Mouse (Mus musculus) right cerebral cortex, postnatal 14 days (tissue): ENCODE data around the gene Prr19.
A peak's percentile ranks its signal among the peaks of the same experiment; 100 is the strongest.

ENCODE experiments used
- DNase-seq: peaks from one replicate; pipeline ENCODE4 v3.0.0; 2022

Gene Prr19

DNA sequence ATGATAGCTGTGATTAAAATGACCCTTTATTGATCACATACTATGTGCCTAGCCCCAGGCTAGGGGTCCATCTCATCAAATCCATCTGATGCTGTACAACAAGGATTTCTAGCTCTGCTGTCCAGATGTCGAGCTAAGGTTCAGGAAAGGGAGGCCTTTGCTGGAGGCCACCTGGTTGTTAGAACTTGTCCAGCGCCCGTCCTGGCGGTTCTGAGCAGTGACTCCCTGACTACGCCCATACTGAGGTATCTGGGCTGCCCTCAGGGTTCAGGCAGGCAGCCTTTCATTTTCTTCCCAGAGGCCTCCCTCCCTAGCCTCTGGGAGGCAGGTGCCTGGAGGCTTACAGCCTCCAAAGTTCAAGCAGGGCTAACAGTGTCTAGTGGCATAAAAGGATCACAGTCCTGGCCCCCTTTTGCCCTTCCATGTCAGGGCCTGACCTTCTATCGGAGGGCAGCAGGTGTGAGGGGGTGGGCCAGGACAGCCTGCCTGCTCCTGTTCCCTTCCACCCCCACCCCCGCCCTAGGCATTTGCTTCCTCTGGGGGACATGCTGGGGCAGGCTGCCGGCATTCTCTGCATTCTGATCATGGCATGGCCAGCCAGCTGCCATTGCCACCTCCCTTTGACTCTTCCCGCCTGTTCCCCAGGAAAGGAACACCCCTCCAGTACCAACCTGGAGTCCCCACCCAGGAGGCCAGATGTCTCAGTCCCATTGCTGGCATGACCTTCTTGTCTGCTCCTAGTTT, 25.5 kb upstream of the Prr19 start:
- DNase-seq: no peak

DNA sequence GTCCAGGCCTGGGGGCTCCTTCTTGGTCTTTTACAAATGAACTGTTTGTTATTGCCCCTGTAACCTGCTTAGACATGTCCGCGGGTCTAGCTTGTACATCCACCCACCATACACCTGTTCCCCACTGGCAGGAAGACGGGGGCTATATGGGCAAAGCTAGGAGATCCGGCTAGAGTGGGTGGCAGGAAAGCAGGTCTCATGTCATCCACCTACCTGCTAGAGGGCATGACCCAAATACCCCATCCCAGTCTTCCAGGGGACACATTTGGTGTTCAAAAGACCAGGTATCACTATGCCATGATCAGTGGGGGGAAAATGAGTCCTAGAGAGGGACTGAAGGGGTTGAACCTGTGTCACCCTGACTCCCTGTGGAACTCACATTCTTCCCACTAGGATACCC, 23.8 kb upstream of the Prr19 start:
- DNase-seq: no peak

DNA sequence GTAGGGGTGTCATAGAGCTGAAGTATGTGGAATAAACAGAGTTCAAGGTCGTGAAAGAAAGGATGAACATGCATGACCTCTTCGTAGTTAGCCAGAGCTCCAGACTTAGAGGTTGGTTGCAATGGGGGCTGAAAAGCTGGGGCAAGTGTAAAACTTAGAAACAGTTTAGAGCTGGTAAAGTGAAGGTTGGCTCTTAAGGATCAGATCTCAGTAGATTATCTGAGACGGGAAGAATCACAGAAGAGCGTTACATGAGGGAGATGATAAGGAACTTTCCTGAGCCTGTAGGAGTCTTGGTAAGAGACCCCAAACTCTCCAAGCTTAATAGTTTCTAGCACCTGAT, 23.2 kb upstream of the Prr19 start:
- no peak for DNase-seq

- peak; percentile 83 for DNase-seq
These were observed 22.7 kb upstream of the Prr19 start for GRCm38 (mm10) chr7:25278341-25279075.

- peak; percentile 95 for DNase-seq
These were observed 21.9 kb upstream of the Prr19 start for GRCm38 (mm10) chr7:25279076-25279860.

GRCm38 (mm10) chr7:25279861-25280791, 21.1 kb upstream of the Prr19 start:
- DNase-seq: no peak

DNA sequence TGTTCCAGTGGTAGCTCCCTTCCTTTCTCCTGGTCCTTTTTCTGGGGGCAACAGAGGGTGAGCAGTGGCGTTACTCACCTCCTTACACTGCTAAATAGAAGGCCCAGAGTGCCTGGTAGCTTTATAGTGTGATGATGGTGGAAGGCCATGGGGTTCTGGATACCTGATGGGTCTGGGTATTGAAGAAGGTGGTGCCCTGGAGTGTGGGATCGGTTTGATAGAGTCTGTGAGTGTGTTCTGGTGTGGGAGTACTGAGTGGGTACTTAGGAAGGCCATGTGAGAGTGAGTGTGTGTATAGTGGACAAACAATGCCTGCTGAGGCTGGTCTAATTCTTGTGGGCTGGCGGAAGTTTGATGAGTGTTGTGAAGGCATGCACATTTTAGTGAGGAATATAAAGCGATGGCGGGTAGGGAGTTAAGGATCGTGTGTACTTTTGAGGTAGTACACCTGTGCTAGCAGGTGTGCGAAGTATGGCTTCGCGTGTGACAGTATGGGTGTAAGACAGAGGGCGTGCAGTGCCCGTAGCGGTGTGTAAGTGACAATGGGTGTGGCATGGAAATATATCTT, 20.0 kb upstream of the Prr19 start:
- no peak for DNase-seq

- peak; percentile 98 for DNase-seq
These were observed 19.2 kb upstream of the Prr19 start for GRCm38 (mm10) chr7:25281734-25282601.

DNA sequence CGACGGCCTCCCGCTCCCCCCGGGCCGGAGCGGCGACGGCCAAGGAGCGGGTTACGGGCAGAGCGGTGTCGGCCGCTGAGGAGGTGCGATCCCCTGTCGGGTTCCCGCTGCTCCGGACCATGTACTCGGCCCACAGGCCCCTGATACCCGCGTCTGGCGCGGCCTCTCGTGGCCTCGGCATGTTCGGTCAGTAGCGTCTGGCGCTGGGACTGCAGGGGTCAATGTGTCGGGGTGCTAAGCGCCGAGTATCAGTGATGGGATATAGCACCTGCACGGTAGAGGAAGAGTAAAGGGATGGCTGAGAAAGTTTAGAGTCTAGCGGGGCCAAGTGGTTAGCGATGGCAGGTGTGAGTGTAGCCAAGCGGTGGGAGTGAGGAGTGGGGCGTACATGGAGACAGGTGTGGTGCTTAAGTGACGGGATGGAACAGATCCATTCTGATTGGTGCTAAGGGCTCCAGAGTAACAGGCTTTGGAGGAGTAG, 18.4 kb upstream of the Prr19 start:
- DNase-seq: no peak

- DNase-seq: no peak
These were observed 17.6 kb upstream of the Prr19 start for GRCm38 (mm10) chr7:25283637-25284036.

DNA sequence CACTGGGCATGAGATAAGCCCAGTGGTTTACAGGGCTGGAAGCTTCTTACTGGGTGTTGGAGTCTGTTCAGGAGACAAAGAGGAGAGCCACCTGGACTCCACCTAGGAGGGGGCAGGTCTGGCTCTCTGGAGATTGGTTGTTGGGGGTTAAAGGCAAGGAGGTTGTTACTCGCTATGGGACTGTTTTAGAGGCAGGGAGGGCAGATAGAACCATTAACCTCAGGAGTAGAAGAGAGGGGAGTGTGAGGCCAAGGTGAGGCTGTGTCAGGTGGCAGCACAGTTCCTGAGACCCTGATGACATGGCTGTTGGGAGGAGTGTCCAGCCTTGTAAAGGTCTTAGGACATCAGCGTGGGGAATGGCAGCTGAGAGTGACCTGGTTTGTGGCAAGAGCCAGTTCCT, 17.0 kb upstream of the Prr19 start:
- DNase-seq: no peak

GRCm38 (mm10) chr7:25284766-25285165, 16.4 kb upstream of the Prr19 start:
- peak; percentile 51 for DNase-seq

GRCm38 (mm10) chr7:25285511-25286238, 15.5 kb upstream of the Prr19 start:
- DNase-seq: no peak

DNA sequence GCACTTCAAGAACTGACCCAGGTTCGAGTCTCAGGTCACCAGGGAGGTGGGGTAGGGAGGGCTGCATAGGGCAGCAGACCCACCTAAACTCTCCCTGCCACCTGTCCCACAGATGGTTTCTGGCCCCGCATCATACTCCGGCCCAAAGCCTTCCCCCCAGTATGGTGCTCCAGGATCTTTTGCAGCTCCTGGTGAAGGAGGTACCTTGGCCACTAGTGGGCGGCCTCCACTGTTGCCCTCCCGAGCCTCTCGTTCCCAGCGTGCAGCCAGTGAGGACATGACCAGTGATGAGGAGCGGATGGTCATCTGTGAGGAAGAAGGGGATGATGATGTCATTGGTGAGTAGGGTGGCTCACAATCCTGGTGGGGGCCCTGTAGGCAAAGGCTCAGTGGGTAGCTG, 14.2 kb upstream of the Prr19 start:
- no peak for DNase-seq

DNA sequence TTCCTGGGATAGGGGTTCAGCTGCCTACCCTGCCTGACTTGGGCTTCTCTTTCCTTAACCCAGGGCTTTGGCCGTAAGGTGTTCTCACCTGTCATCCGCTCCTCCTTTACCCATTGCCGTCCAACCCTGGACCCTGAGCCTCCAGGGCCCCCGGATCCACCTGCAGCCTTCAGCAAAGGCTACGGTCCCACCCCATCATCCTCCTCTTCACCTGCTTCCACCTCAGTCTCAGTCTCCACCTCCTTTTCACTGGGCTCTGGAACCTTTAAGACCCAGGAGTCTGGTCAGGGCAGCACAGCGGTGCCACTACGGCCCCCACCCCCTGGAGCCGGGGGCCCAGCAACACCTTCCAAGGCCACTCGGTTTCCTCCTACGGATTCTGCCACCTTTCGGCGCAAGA, 13.2 kb upstream of the Prr19 start:
- DNase-seq: no peak

GRCm38 (mm10) chr7:25288721-25289120, 12.5 kb upstream of the Prr19 start:
- DNase-seq: no peak

GRCm38 (mm10) chr7:25289925-25290324, 11.3 kb upstream of the Prr19 start:
- no peak for DNase-seq

DNA sequence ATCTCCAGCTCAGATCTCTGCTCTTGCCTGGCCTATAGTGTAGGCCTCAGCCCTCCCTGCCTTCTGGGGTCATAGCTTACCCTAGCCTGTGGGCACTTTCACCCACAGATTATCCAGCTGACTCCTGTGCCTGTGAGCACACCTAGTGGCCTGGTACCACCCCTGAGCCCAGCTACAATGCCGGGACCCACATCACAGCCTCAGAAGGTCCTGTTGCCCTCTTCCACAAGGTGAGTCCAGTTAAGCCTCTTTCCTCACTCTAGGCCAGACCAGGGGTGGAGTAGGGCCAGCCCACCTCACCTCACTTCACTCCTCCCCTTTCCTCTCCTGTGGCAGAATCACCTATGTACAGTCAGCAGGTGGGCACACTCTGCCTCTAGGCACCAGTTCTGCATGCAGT, 10.7 kb upstream of the Prr19 start:
- DNase-seq: no peak

GRCm38 (mm10) chr7:25290911-25291310, 10.3 kb upstream of the Prr19 start:
- DNase-seq: peak; percentile 50

DNA sequence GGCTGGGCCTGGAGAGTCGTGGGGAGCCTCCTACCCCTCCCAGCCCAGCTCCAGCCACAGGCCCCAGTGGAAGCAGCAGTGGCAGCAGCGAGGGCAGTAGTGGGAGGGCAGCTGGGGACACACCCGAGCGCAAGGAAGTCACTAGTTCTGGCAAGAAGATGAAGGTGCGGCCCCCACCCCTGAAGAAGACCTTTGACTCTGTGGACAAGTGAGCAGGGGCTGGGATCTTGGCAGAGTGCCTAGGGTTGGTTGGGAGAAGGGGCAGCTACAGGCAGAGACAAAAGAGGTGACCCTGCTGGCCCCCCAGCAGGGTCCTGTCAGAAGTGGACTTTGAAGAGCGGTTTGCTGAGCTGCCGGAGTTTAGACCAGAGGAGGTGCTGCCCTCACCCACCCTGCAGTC, 9.1 kb upstream of the Prr19 start:
- DNase-seq: no peak
